Mouse (Mus musculus) hindbrain, embryonic 10.5 days (tissue): Measurements from ENCODE around the gene Palm2. TPM values are rescaled to one million over a fixed set of nuclear protein-coding genes. Genes with fewer than 3 reads are reported as not detected.
A peak's percentile ranks its signal among the peaks of the same experiment; 100 is the strongest.

Source experiments
- DNase-seq: peaks from one replicate; pipeline ENCODE4 v3.0.0-alpha.2; 2017; ENCODE audit warnings: low spot score
- H3K27ac ChIP-seq: fragments of 300-500 bp; sonication (generic); 2 replicates; pipeline ENCODE4 v1.5.1; 2016; ENCODE audit warnings: mild to moderate bottlenecking, moderate library complexity
- H3K27me3 ChIP-seq: fragments of 300-500 bp; sonication (generic); 2 replicates; pipeline ENCODE4 v1.6.1; 2016; ENCODE audit warnings: mild to moderate bottlenecking; ENCODE audit not compliant: poor library complexity, insufficient read depth, severe bottlenecking
- H3K36me3 ChIP-seq: fragments of 300-500 bp; sonication (generic); 2 replicates; pipeline ENCODE4 v1.6.1; 2016; ENCODE audit warnings: mild to moderate bottlenecking, moderate library complexity
- H3K4me1 ChIP-seq: fragments of 300-500 bp; sonication (generic); replicated peaks from 2 replicates; pipeline ENCODE4 v1.6.1; 2016; ENCODE audit warnings: mild to moderate bottlenecking
- H3K4me3 ChIP-seq: fragments of 300-500 bp; sonication (generic); 2 replicates; pipeline ENCODE4 v1.5.1; 2016; ENCODE audit warnings: mild to moderate bottlenecking, moderate library complexity
- H3K9me3 ChIP-seq: fragments of 300-500 bp; sonication (generic); 2 replicates; pipeline ENCODE4 v1.6.1; 2016; ENCODE audit warnings: mild to moderate bottlenecking, moderate library complexity
- WGBS: fragments of 180-500 bp; shearing (Covaris S2); methylation state at CpG from one replicate; pipeline ENCODE4 v1.1.7; 2016; 5-methylcytosine and 5-hydroxymethylcytosine counted together
- polyA plus RNA-seq: library from polyadenylated mRNA; unstranded; fragments of >200 nt; fragmentation: Nextera tagmentation; extraction: Ambion mirVana; gene quantifications from 2 replicates; pipeline ENCODE4 v1.2.1, GENCODE M21; 2016

The Palm2 gene
- polyA plus RNA-seq, 1 experiment from 2014 or later, result 2.3 TPM

DNA sequence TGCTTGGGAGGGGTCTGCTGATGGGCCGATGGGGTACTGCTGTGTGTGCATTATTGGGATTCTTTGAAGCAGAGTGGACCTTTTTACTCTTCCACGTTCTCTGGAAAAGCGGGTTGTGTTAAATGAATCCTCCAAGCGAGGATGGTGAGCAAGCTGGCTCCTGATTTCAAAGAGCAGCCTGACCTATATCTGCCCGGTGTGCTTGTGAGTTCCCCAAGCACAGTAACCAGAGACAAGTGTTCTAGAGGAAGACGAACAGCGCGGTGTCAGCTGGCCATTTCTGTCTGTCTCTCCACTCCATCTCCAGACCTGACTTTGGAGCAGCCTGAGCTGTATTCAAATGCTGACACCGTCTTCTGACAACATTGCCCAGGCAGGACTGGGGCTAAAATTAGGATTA is 204.9 kb downstream of the Palm2 start:
- Histone ChIP-seq H3K4me3 (no peak overlapping the region), H3K27ac (no peak overlapping the region), H3K36me3 (no peaks in the 10 kb centered on the region), H3K4me1 (peaks cover 24% of the 10 kb centered on the region), H3K9me3 (no peaks in the 10 kb centered on the region), H3K27me3 (no peaks in the 10 kb centered on the region)
- WGBS, result 84% methylated on average over 9 of the region's 9 CpGs
- no peak for DNase-seq

DNA sequence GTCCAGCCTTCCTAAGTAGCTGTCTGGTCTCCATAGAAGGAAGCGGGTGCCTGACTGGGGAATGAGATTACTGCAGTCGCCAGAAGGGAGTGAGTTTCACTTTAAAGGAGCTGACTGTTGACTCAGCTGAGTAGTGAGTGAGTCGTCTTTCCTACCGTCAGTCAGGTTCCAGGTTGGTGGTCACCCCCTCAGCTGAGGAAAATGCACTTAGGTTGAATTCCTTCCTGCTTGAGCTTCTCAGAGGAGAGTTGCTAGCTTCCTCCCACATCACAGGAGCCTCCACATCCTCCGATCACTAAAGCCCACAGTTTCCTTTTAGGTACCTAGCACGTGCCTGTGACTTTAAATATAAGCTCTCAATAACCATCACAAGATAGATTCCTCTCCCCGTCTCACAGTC is 206.2 kb downstream of the Palm2 start:
- DNase-seq, result no peak
- WGBS, result 54% methylated on average over 7 of the region's 7 CpGs
- H3K9me3 ChIP-seq, result no peaks in the 10 kb centered on the region
- H3K27ac ChIP-seq, result no peak overlapping the region
- H3K27me3 ChIP-seq, result no peaks in the 10 kb centered on the region
- H3K4me1 ChIP-seq, result peaks cover 24% of the 10 kb centered on the region
- H3K36me3 ChIP-seq, result no peaks in the 10 kb centered on the region
- H3K4me3 ChIP-seq, result no peak overlapping the region

DNA sequence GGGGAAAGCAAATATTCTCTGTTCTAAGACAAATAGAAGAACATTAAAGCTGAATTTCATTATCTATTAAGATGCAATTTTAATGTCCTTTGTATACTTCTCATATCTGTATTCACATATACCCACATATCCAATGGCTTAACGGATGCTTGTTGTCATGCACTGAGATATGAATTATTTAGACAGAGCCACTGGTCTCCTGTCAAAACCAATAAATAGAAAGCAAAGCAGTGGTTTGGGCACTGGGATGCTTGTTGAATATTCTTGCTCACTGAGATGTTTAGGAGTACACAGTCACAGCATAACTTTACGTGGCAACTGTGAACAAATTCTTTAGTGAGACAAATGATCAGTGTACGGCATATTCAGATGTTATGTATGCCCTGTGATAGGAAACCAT is 206.9 kb downstream of the Palm2 start:
- Histone ChIP-seq H3K27me3 (no peaks in the 10 kb centered on the region), H3K36me3 (no peaks in the 10 kb centered on the region), H3K4me1 (peaks cover 24% of the 10 kb centered on the region), H3K9me3 (no peaks in the 10 kb centered on the region), H3K4me3 (no peak overlapping the region), H3K27ac (no peak overlapping the region)
- no peak for DNase-seq
- 93% methylated on average over 3 of the region's 3 CpGs for WGBS

DNA sequence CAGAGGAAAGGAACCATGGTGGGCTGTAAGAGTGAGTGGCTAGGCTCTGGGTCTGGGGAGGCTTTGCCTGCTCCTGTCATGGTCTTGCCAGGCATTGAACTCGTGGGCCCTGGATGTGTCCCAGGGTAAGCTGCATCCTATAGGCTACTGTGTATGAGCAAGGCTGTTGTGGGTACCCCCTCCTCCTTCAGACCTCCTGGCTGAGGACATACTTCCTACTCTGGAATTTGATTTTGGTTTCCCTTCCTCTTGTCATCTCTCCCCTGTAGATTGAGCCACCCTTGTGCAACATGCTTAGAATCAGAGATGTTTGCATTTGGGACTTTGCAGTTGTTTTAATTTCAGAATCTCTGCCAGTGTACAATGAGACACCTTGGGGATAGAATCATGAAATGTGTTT is 216.9 kb downstream of the Palm2 start:
- Histone ChIP-seq H3K27me3 (no peaks in the 10 kb centered on the region), H3K9me3 (no peaks in the 10 kb centered on the region), H3K27ac (no peak overlapping the region), H3K4me3 (no peak overlapping the region), H3K36me3 (no peaks in the 10 kb centered on the region), H3K4me1 (no peaks in the 10 kb centered on the region)
- DNase-seq, result no peak
- 92% methylated on average over 1 of the region's 1 CpGs for WGBS

DNA sequence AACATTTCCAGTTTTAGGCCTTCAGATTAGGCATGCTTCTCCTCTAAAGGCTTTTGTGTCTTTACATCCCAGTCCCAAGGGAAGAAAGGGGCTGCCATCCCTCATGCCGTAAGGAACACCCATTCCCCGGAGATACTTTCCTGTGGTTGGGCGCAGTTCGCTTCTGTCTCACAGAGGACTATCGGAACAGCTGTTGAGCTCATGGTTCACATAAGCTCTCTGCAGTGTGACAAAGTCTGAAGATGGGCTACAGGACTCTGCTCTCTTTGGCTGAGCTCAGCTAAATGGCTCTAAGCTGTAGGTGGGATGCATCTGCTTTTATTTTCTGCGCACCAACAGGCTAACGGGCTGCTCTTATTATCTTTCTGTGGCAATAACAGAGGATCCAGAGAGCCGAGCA is 217.5 kb downstream of the Palm2 start:
- WGBS, result 90% methylated on average over 8 of the region's 8 CpGs
- no peaks in the 10 kb centered on the region for H3K4me1 ChIP-seq
- H3K27ac ChIP-seq, result no peak overlapping the region
- H3K27me3 ChIP-seq, result no peaks in the 10 kb centered on the region
- H3K9me3 ChIP-seq, result no peaks in the 10 kb centered on the region
- no peak overlapping the region for H3K4me3 ChIP-seq
- no peaks in the 10 kb centered on the region for H3K36me3 ChIP-seq
- no peak for DNase-seq

DNA sequence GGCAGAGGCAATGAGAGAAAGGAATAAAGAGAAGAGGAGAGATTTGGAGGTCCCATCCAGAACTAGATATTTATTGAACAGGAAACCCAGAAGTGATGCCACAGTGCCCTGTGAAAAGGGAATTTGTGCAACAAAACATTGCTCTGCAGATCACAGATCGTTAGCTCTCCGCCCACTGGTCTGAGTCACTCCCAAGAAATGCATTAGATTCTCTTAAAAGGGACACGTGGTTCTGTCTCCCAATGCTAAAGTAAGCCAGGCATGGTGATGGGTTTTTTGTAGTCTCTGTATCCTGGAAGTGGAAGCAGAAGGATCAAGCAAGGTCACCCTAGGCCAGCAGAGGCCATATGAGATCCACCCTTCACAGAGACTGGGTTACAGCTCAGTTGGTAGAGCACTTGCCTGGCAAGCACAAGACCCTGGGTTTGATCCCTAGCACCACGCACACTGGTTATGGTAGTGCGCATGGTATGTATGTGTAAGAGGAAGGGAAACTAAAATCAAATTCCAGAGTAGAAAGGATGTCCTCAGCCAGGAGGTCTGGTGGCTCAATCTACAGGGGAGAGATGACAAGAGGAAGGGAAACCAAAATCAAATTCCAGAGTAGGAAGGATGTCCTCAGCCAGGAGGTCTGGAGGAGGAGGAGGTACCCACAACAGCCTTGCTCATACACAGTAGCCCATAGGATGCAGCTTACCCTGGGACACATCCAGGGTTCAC is 218.3 kb downstream of the Palm2 start:
- no peak overlapping the region for H3K4me3 ChIP-seq
- no peaks in the 10 kb centered on the region for H3K4me1 ChIP-seq
- WGBS, result 89% methylated on average over 5 of the region's 5 CpGs
- no peaks in the 10 kb centered on the region for H3K9me3 ChIP-seq
- no peak overlapping the region for H3K27ac ChIP-seq
- no peaks in the 10 kb centered on the region for H3K27me3 ChIP-seq
- no peaks in the 10 kb centered on the region for H3K36me3 ChIP-seq
- DNase-seq, result no peak

DNA sequence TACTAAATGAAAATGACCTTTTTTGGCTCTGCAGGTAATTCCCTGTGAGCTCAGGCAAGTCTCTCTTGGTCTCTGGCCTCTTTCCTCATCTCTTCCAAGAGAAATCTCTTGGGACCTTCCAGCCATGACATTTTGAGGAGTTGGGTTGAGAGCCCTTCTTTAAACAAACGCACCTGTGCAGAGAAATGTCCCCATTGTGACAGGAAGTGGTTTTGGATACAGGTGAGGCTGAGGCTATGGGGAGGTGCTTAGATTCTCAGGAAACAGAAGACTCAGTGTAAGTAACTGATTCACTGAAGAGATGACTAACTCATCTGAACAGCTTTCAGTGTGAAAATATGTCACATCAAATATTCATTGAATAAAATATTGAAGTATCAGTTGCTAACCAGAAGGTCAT is 221.9 kb downstream of the Palm2 start:
- H3K9me3 ChIP-seq, result no peaks in the 10 kb centered on the region
- no peak overlapping the region for H3K4me3 ChIP-seq
- WGBS, result 85% methylated on average over 1 of the region's 1 CpGs
- peaks cover 13% of the 10 kb centered on the region for H3K4me1 ChIP-seq
- H3K27ac ChIP-seq, result no peak overlapping the region
- DNase-seq, result no peak
- H3K27me3 ChIP-seq, result no peaks in the 10 kb centered on the region
- H3K36me3 ChIP-seq, result no peaks in the 10 kb centered on the region

DNA sequence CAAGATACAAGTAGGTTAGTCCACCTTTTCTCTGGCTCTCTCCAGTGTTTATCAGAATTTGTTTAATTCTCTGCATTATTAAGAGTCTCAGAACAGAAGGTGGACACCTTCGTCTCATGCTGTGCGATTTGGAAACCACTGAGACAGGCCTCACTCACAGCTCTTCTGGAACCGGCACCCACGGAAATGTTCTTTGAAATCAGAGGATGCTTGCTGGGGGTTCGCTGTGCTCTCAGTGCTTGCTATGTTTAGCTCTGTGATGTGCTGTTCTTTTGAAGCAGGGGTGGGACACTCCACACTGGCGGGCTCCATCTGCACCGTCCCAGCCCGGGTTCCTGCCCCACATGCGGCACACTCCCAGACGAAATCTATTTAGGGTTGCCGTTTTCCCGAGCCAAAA is 222.3 kb downstream of the Palm2 start:
- Histone ChIP-seq H3K4me3 (no peak overlapping the region), H3K9me3 (no peaks in the 10 kb centered on the region), H3K4me1 (peaks cover 17% of the 10 kb centered on the region), H3K36me3 (no peaks in the 10 kb centered on the region), H3K27ac (no peak overlapping the region), H3K27me3 (no peaks in the 10 kb centered on the region)
- WGBS, result 93% methylated on average over 12 of the region's 12 CpGs
- no peak for DNase-seq

DNA sequence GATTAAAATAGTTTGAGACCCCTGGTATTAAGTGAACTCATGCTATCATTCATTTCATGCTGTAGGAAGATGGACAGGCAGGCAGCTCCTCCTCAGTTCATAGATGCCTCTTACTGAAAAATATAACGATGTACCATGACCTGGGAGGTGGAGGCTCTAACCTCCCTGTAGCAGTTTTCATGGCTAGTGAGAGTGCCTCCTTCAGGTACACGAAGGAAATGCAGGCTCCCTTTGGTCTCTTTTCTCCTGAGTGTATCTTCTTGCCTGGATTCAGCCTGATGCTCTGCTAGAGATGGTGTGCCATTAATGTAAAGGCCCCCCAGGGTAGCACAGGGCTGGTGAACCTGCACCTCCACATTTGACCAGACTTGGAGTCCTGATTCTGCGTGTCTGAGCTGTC is 222.8 kb downstream of the Palm2 start:
- Histone ChIP-seq H3K36me3 (no peaks in the 10 kb centered on the region), H3K9me3 (no peaks in the 10 kb centered on the region), H3K4me3 (no peak overlapping the region), H3K27ac (no peak overlapping the region), H3K27me3 (no peaks in the 10 kb centered on the region), H3K4me1 (peaks cover 17% of the 10 kb centered on the region)
- WGBS, result 83% methylated on average over 3 of the region's 3 CpGs
- DNase-seq, result no peak

DNA sequence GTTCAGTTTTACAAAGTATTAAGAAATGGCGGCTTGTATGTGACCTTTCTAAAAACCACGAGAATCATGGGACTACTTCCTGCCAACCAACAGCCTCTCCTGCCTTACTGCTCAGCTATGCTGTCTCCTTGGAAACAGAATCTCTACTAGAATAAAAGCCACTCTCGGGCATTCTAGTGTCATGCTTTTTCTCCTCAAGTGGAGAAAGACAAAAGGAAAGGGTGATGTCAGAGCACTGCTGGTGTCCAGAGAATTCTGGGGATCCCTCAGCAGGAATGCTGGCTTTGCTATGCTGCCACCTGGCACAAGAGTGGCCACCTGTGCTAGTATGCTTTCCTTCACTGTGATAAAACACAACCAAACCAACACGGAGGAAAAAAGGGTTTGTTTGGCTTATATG is 226.4 kb downstream of the Palm2 start:
- no peak for DNase-seq
- 17% methylated on average over 4 of the region's 4 CpGs for WGBS
- Histone ChIP-seq H3K9me3 (no peaks in the 10 kb centered on the region), H3K4me1 (peaks cover 17% of the 10 kb centered on the region), H3K27me3 (no peaks in the 10 kb centered on the region), H3K4me3 (no peak overlapping the region), H3K27ac (peak overlapping the region; percentile 63), H3K36me3 (no peaks in the 10 kb centered on the region)

DNA sequence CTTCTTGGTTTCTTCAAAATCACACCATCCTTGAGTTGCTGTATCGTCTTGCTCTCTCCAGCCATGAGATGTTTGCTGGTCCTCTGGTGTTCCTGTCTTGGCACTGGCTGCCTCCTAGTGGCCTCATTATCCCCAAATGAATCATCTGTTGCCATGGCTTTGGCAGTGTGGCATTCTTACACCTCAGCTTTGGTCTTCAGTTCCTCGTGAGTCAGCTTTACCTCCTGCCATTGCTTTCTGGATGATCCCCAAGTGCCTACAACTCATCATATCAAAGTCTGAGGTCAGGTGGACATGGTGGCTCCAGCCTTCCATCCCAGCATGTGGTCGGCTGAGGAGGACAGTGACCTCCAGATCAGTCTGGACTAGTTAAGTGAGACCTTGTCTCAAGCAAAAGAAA is 232.1 kb downstream of the Palm2 start:
- no peak for DNase-seq
- Histone ChIP-seq H3K4me3 (no peak overlapping the region), H3K27me3 (no peaks in the 10 kb centered on the region), H3K9me3 (no peaks in the 10 kb centered on the region), H3K36me3 (no peaks in the 10 kb centered on the region), H3K27ac (no peak overlapping the region), H3K4me1 (peaks cover 2% of the 10 kb centered on the region; the same call in 1 of the 2 replicates)
- 86% methylated on average over 3 of the region's 3 CpGs for WGBS

DNA sequence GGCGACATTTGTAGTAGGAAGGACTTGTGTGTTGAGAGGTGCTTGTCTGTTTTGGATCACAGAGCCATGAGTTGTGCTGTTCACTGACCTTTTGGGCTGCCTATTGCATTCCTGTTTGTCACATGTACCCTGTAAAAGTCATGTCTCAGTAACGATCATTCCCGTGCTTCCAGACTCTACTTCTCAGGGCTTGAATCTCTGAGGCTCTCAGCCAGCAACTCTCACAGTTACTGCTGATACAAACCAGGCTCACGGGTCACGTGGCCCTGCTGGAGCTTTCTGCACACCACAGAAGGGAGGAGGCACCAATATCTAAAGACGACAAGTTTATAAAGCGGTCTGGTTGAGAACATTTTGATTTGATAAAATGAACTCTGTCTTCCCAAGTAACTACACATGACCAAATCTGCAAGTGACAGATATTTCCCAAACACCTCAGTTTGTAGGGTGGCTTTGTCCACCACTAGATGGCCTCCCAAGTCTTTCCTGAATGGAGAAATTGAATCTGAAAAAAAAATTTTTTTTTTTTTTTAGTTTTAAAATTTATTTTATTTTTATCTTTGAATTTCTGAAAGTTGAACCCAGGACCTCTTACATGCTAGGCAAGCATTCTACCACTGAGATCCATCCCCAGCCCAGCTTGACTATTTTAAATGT is 236.9 kb downstream of the Palm2 start:
- Histone ChIP-seq H3K9me3 (no peaks in the 10 kb centered on the region), H3K4me3 (no peak overlapping the region), H3K4me1 (peaks cover 28% of the 10 kb centered on the region), H3K36me3 (no peaks in the 10 kb centered on the region), H3K27me3 (no peaks in the 10 kb centered on the region), H3K27ac (no peak overlapping the region)
- no peak for DNase-seq
- WGBS, result 75% methylated on average over 7 of the region's 7 CpGs

DNA sequence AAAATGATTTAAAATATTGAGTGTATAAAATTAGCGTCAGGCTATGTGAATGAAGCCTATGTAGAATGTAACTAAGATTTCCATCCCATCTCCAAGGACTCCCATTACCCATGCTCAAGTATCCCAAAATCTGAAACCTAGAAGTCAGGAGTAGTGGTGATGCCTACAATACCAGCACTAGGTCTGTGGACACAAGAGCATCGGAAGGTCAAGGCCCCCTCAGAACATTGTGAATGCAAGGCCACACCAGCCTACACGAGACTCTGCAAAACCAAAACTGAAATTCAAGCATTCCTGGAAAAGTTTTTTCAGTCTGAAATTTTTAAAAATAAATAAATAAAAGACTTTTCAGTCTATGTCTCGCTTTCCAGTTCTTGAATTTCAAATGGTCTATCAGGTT is 238.5 kb downstream of the Palm2 start:
- Histone ChIP-seq H3K9me3 (no peaks in the 10 kb centered on the region), H3K27me3 (no peaks in the 10 kb centered on the region), H3K27ac (no peak overlapping the region), H3K4me1 (peaks cover 30% of the 10 kb centered on the region), H3K4me3 (no peak overlapping the region), H3K36me3 (no peaks in the 10 kb centered on the region)
- 82% methylated on average over 4 of the region's 4 CpGs for WGBS
- DNase-seq, result no peak
